Mouse (Mus musculus) urinary bladder, postnatal 4 days (tissue): ENCODE data around the gene Slc22a4.

Experiments
- DNase-seq, 2 experiments: peaks; one replicate each; pipeline ENCODE4 v3.0.0; 2021 to 2022; ENCODE audit warnings: low spot score in 2 of 2

Slc22a4 gene

GRCm38 (mm10) chr11:54028044-54028951 lies at the start of gene Slc22a4:
Gene Slc22a4, minus strand, starts transcription at chr11:54028090.
- DNase-seq, result peak; percentile 68 to 81

GRCm38 (mm10) chr11:54076101-54076500 lies 48.2 kb upstream of the Slc22a4 start:
- peak in 1 of 2 experiments; percentile 54 for DNase-seq

GRCm38 (mm10) chr11:54075353-54075752 lies 47.5 kb upstream of the Slc22a4 start:
- DNase-seq, result no peak

DNA sequence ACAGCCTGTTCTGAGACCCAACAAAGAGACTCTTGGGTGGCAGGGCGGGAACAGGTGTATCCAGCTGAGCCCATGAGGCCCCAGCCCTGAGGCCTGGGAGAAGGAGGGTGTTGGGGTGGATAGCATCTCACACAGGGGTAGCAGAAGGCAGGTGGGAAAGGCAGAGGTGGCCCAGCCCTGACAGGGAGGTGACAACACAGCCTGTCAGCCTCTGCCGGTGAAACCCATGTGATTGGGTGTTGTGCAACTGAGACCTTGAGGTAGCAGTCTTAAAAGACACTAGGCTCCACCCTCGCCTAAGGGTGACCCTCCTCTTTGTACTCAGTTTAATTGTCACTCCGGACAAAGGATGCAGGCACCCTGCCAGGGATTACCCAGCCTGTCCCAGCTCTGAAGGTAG lies 45.4 kb upstream of the Slc22a4 start:
- no peak for DNase-seq

DNA sequence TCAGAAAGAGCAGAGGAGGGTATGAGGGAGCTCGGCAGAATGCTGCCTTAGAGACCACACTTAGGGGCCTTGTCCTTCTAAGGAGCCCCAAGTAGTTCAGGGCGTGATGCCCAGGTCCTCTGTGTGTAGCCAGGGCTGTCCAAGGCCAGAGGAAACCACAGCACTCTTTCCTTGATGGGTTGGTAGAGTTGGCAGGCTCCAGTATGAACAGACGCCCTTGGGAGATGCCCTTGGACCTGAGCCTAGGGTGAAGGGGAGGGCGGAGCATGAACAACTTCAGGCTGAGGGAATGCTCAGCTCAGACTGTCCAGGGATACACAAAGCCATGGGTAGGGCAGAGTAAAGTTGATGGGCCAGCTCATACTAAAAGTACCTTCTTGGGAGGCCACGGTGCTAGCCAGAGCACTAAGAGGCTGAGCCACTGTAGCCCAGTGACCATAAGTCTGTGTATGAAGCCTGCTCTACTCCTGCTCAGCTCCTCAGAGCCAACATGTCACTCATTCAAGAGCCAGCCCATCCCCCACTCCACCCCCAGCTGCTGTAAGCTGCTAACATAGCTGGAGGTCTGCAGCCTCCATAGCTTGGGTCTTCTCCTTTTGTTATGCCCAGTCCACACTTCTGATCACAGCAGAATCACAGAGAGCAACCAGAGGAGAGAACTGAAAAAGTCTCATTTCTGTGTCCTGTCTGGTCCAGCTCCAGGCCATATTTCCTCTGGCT lies 44.0 kb upstream of the Slc22a4 start:
- no peak for DNase-seq

DNA sequence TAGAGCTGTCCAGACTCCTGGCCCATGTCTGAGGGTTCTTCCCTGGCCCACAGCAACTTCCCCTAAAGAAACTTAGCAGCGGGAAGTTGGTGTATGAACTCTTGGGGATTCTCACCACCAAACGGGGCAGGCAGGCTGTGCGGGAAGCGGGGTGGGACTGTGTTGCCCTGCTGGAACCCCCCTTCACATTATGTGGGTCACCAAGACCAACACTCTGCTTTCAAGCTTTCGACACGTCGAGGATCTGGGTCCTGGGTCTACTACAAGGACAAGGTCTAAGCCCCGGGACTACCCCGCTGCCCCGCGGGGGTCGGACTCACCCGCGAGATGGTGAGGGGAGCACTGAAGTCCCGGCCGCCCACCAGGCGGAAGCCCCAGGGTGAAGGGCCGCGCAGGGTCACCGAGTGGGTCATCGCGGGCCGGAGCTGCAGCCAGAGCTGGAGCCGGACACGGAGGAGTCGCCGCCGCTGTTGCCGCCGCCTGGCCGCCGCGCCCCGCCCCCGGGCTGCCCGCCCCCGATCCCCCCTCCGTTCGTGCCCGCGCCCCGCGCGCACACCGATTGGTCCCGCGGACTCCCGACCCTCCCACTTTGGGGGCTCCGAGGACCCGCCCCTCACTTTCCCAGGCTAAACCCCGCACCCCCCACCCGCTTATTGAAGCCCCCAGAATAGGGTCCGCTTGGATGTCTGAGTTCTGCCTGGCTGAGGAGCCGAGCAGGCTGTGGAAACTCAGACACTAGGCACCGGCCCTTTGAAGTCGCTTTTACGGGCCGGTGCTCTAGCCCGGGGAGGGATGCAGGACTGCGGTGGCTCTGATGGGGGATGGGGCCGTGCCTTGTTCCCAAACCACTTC lies 40.9 kb upstream of the Slc22a4 start, which contains the start of gene Pdlim4:
Gene Pdlim4 (minus strand): TSS at position 495 of the 852 bp plus-strand sequence.
- peak; percentile 59 to 66 for DNase-seq

DNA sequence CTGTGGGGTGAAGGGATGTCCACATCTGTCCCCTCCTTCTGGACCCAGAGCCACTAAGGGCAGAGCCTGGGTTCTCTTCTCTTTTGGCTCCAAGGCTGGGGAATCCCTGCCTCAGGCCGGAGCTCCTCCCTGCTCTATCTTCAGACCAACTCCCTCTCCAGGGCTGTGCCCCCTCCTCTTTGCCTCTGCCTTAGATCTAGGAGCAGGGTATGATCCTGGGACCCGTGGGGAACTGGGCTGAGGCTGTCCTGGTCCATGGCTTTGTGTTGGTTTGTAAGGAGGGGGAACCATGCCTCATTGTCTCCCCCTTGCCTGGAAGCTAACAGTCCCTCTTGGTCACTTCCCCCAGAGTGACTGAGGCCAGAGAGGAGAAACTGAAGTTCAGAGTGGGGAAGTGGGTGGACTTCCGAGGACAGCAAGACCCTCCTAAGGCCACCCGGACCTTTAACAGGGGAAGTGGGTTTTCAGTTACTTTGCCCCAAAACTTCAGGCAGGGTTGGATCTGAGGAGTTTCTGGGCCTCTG lies 40.2 kb upstream of the Slc22a4 start:
- no peak for DNase-seq

GRCm38 (mm10) chr11:54067318-54067995 lies 39.6 kb upstream of the Slc22a4 start:
- DNase-seq, result peak in 1 of 2 experiments; percentile 53

DNA sequence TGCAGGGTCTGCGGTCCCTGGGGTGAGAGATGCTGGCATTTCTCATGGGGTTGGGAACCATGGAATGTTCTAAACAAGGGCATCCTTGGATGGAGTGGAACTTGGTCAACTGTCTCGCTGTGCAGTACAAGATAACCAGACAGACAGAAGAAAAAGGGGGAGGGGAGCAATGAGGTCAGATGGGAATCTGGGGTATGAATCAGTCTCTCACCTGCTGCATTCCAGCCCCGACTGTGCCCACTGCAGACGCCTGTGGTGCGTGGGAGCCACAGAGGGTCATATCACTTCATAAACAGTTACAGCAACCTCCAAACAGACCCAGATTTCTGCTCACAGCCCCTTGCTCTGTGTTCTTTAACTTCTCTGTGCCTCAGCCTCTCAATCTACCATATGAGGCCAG lies 38.5 kb upstream of the Slc22a4 start:
- DNase-seq, result no peak

DNA sequence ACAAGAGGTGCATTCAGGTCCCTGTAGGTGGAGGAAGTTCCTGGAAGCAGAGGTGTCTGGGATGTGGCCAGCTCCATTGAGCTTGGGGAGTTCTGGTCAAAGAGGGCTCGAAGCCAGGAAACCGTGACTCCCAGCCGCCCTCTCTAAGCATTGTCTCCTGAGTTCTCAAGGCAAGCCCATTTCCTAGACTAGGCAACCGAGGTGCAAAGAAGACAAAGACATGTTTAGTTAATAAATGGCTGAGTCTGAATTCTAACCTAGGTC lies 38.0 kb upstream of the Slc22a4 start:
- no peak for DNase-seq

DNA sequence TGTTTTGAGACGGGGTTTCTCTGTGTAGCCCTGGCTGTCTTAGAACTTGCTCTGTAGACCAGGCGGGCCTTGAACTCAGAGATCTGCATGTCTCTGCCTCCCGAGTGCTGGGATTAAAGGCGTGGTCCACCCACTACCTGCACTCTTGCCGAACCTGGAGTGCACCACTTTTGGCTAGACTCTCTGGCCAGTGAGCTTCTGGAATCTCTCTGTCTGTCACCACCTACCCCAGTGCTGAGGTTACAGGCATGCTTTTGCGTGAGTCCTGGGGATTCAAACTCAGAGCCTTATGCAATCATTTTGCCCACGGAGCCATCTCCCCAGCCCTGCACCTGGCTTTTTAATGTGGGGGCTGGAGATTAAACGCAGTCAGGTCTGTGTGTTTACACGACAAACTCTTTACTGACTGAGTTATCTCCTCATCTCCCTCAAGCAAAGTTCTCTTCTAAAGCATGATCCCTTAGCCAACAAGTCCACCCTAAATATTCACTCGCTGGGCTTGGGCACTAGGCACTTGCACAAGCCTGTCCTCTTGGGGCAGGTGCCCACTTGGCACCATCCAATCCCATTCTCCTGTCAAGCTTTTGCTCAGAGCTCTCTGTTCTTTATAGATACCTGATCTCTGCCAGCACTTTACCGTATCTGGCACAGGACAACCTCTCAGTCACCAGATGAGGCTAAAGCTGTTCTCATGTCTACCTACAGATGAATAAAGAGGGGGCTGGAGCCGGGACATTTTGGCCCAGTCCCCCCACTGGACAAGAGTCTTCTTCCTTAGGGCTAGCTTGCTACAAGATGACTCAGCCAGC lies 37.4 kb upstream of the Slc22a4 start:
- no peak for DNase-seq

DNA sequence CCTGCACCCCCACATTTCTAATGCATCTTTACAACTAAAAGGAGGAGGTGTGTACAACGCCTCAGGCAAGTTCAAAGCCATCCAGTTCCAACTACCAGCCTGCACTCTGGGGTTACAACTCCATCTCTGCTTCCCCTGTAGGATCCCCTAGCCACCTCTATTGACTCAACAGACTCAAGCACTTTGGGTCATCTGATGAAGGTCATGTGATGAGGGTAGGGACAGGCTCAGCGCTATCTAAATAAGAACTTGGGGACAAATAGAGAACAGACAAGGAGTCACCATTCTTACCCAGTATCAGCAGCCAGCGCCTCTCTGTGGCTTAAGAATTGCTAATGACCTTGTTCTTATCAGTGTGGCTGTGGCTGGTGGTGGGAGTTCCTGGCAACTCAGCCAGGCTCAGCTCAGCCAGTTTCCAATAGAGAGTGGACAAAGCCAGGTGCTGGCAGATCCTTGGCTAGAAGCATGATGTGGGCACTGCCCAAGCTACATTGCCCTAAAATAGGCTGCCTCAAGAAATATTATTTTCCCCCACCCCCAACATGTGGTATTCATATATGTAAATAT lies 36.6 kb upstream of the Slc22a4 start:
- DNase-seq, result no peak

GRCm38 (mm10) chr11:54063472-54063775 lies 35.5 kb upstream of the Slc22a4 start:
- DNase-seq, result no peak

GRCm38 (mm10) chr11:54062753-54063471 lies 35.0 kb upstream of the Slc22a4 start:
- no peak for DNase-seq

DNA sequence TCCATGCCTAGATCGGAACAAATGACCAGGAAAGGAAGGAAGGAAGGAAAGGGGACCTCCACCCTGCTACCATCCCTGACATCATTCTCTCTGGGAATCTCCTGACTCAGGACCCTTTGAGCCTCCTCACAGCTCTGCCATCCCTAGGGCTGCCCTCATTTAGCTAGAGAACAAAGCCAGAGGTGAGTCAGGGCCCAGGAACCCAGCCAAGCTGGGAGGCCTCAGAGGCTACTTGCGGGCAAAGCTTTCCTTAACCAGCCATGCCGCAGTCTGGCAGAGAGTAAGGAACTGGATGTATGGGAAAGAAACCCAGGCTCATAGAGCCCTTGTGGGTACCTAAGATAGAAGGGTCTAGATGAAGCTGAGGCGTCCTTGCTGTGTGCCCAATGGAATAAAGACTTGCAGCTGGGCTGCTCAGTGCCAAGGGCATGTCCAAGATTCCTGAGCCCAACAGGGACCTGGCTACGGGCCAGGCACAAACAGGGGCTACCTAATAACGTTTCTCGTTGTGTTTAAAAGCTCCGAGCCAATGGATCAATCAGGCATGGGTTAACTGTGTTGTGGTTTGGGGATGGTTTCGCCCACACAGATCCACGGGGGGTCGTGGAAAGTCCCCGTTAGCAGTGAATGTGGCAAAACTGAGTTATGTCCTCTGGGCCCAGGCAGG lies 34.3 kb upstream of the Slc22a4 start:
- DNase-seq, result no peak

DNA sequence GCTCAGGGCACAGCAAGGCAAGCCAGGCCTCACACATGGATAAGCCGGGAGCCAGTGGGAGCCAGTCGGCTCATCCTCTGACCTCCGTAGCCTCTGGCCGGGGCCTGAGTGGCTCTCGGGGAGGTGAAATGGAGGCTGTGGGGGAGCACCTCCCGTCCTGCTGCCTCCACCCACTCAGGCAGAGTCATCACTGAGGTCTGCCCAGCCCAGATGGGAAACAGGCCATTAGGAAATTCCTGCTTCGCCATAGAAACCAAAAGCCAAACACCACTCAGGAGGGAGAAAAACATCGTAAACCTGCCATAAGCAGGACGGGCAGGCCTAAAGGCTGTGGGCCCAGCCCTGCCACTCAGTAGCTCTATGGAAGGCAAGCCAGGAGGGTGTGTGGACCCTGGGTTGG lies 32.4 kb upstream of the Slc22a4 start:
- peak; percentile 65 to 68 for DNase-seq

GRCm38 (mm10) chr11:54059526-54059925 lies 31.6 kb upstream of the Slc22a4 start:
- no peak for DNase-seq

DNA sequence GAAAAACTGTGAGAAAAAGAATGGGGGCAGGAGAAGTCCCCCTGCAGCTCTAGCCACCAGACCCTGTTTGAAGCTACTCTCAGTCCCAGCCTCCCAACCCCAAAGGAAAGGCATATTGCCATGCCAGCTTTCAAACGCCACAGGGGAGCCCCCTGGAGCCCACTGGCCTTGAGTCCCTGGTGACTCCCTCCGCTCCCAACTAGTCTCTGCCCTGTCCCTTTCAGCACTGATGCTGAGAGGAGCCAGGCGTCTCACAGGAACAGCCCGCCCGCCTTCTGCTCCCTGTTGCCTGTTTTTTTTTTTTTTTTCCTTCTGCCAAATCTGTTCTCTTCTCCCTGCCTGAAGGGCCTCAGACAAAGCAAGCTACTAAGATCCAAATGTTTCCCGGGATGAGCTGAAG lies 30.8 kb upstream of the Slc22a4 start:
- DNase-seq, result no peak

GRCm38 (mm10) chr11:54058056-54058617 lies 30.2 kb upstream of the Slc22a4 start:
- DNase-seq, result no peak
